Mouse (Mus musculus) forebrain, embryonic 11.5 days (tissue): ENCODE measurements at regions not wholly inside any gene's neighbourhood (a gene's known extent, or its start where the extent isn't known, plus 50 kb on each side); places are given as distances from the start of the nearest gene placed in this dataset.

Experiments used
- ATAC-seq: fragments of 200-750 bp; cut with Nextera tagmentation; replicated peaks from 2 replicates; pipeline ENCODE4 v1.8.0; 2017; ENCODE audit warnings: moderate TSS enrichment; ENCODE audit not compliant: low FRiP score
- DNase-seq: peaks from one replicate; pipeline ENCODE4 v3.0.0-alpha.2; 2017; ENCODE audit warnings: low spot score
- H3K27ac ChIP-seq: fragments of 300-500 bp; sonication (generic); 2 replicates; pipeline ENCODE4 v1.5.1; 2014; ENCODE audit warnings: low read depth, low read length
- H3K27me3 ChIP-seq: fragments of 300-500 bp; sonication (generic); 2 replicates; pipeline ENCODE4 v1.6.1; 2014; ENCODE audit warnings: mild to moderate bottlenecking, low read length, mixed read lengths; ENCODE audit not compliant: control insufficient read depth, insufficient read depth
- H3K36me3 ChIP-seq: fragments of 300-500 bp; sonication (generic); 2 replicates; pipeline ENCODE4 v1.6.1; 2014; ENCODE audit warnings: mild to moderate bottlenecking, low read length, moderate library complexity, mixed read lengths; ENCODE audit not compliant: control insufficient read depth, insufficient read depth
- H3K4me1 ChIP-seq: fragments of 300-500 bp; sonication (generic); replicated peaks from 2 replicates; pipeline ENCODE4 v1.6.1; 2014; ENCODE audit warnings: low read length, mixed read lengths; ENCODE audit not compliant: control insufficient read depth, insufficient read depth
- H3K4me2 ChIP-seq: fragments of 300-500 bp; sonication (generic); 2 replicates; pipeline ENCODE4 v1.6.1; 2014; ENCODE audit warnings: low read depth, mild to moderate bottlenecking, low read length, moderate library complexity, mixed read lengths; ENCODE audit not compliant: severe bottlenecking
- H3K4me3 ChIP-seq: fragments of 300-500 bp; sonication (generic); 2 replicates; pipeline ENCODE4 v1.5.1; 2014; ENCODE audit warnings: low read depth, low read length
- H3K9ac ChIP-seq: fragments of 300-500 bp; sonication (generic); 2 replicates; pipeline ENCODE4 v1.6.1; 2014; ENCODE audit warnings: low read length
- H3K9me3 ChIP-seq: fragments of 300-500 bp; sonication (generic); 2 replicates; pipeline ENCODE4 v1.6.1; 2016; ENCODE audit warnings: low read length, mixed read lengths; ENCODE audit not compliant: control insufficient read depth
- WGBS: fragments of 180-500 bp; shearing (Covaris S2); extraction: QIAGEN DNeasy Blood & Tissue Kit; methylation state at CpG from one replicate; pipeline ENCODE4 v1.1.7; 2014; 5-methylcytosine and 5-hydroxymethylcytosine counted together

GRCm38 (mm10) chr9:113248703-113249274 lies 459.3 kb downstream of the Pdcd6ip start:
- Histone ChIP-seq H3K9me3 (no peaks in the 10 kb centered on the region), H3K9ac (no peak overlapping the region), H3K36me3 (no peaks in the 10 kb centered on the region), H3K27ac (no peak overlapping the region), H3K4me1 (no peaks in the 10 kb centered on the region), H3K27me3 (no peaks in the 10 kb centered on the region), H3K4me3 (no peak overlapping the region), H3K4me2 (no peak overlapping the region)
- no peak for DNase-seq
- no peak for ATAC-seq
- WGBS: 70% methylated on average over 12 of the region's 12 CpGs

- Histone ChIP-seq H3K4me1 (no peaks in the 10 kb centered on the region), H3K27me3 (no peaks in the 10 kb centered on the region), H3K4me2 (no peak overlapping the region), H3K9ac (no peak overlapping the region), H3K27ac (no peak overlapping the region), H3K4me3 (no peak overlapping the region), H3K9me3 (no peaks in the 10 kb centered on the region), H3K36me3 (no peaks in the 10 kb centered on the region)
- DNase-seq: no peak
- ATAC-seq: no peak
- 62% methylated on average over 5 of the region's 5 CpGs for WGBS
These were observed 460.1 kb downstream of the Pdcd6ip start for GRCm38 (mm10) chr9:113247950-113248349.

- Histone ChIP-seq H3K9me3 (no peaks in the 10 kb centered on the region), H3K9ac (no peak overlapping the region), H3K27ac (no peak overlapping the region), H3K27me3 (no peaks in the 10 kb centered on the region), H3K4me2 (no peak overlapping the region), H3K4me1 (no peaks in the 10 kb centered on the region), H3K36me3 (no peaks in the 10 kb centered on the region), H3K4me3 (no peak overlapping the region)
- WGBS: 92% methylated on average over 2 of the region's 2 CpGs
- ATAC-seq (no peak), DNase-seq (no peak)
These were observed 464.2 kb downstream of the Pdcd6ip start for GRCm38 (mm10) chr9:113243870-113244269.

- no peak overlapping the region for H3K9ac ChIP-seq
These were observed 474.7 kb downstream of the Pdcd6ip start for GRCm38 (mm10) chr9:113233370-113233769.

GRCm38 (mm10) chr9:113229391-113229790 lies 478.7 kb downstream of the Pdcd6ip start:
- no peak for DNase-seq
- H3K9me3 ChIP-seq: no peaks in the 10 kb centered on the region; the same call in 1 of the 2 replicates
- WGBS: 83% methylated on average over 1 of the region's 1 CpGs
- H3K36me3 ChIP-seq: no peaks in the 10 kb centered on the region
- no peak overlapping the region for H3K9ac ChIP-seq
- no peak overlapping the region for H3K4me3 ChIP-seq
- no peak overlapping the region for H3K4me2 ChIP-seq
- H3K27ac ChIP-seq: no peak overlapping the region
- ATAC-seq: no peak
- H3K27me3 ChIP-seq: no peaks in the 10 kb centered on the region
- H3K4me1 ChIP-seq: no peaks in the 10 kb centered on the region

More at GRCm38 (mm10) chr9:113233370-113233769, 474.7 kb downstream of the Pdcd6ip start:
- Histone ChIP-seq H3K9me3 (no peaks in the 10 kb centered on the region), H3K36me3 (no peaks in the 10 kb centered on the region), H3K27ac (no peak overlapping the region), H3K4me3 (no peak overlapping the region), H3K4me1 (no peaks in the 10 kb centered on the region), H3K4me2 (no peak overlapping the region), H3K27me3 (no peaks in the 10 kb centered on the region)
- no peak for ATAC-seq
- DNase-seq: no peak
- WGBS: 89% methylated on average over 1 of the region's 1 CpGs

GRCm38 (mm10) chr9:113213930-113214329 lies 494.1 kb downstream of the Pdcd6ip start:
- Histone ChIP-seq H3K4me2 (no peak overlapping the region), H3K9ac (no peak overlapping the region), H3K4me3 (no peak overlapping the region), H3K36me3 (no peaks in the 10 kb centered on the region), H3K27me3 (no peaks in the 10 kb centered on the region), H3K4me1 (no peaks in the 10 kb centered on the region), H3K27ac (no peak overlapping the region), H3K9me3 (no peaks in the 10 kb centered on the region)
- 78% methylated on average over 5 of the region's 5 CpGs for WGBS
- ATAC-seq (no peak), DNase-seq (no peak)

- Histone ChIP-seq H3K9me3 (no peaks in the 10 kb centered on the region), H3K9ac (no peak overlapping the region), H3K27ac (no peak overlapping the region), H3K36me3 (no peaks in the 10 kb centered on the region), H3K4me2 (no peak overlapping the region), H3K4me1 (no peaks in the 10 kb centered on the region), H3K27me3 (no peaks in the 10 kb centered on the region), H3K4me3 (no peak overlapping the region)
- ATAC-seq (no peak), DNase-seq (no peak)
- WGBS: 74% methylated on average over 2 of the region's 2 CpGs
These were observed 495.7 kb downstream of the Pdcd6ip start for GRCm38 (mm10) chr9:113212389-113212788.

- no peak overlapping the region for H3K4me3 ChIP-seq
- H3K9me3 ChIP-seq: no peaks in the 10 kb centered on the region
- H3K9ac ChIP-seq: no peak overlapping the region
- ATAC-seq (no peak), DNase-seq (no peak)
- H3K4me1 ChIP-seq: no peaks in the 10 kb centered on the region
- H3K27me3 ChIP-seq: no peaks in the 10 kb centered on the region
- no peak overlapping the region for H3K4me2 ChIP-seq
- no peaks in the 10 kb centered on the region for H3K36me3 ChIP-seq
- no peak overlapping the region for H3K27ac ChIP-seq
- 83% methylated on average over 4 of the region's 4 CpGs for WGBS
These were observed 499.9 kb downstream of the Pdcd6ip start for GRCm38 (mm10) chr9:113208181-113208580.

- H3K27ac ChIP-seq: no peak overlapping the region
- H3K9me3 ChIP-seq: no peaks in the 10 kb centered on the region
- ATAC-seq (no peak), DNase-seq (no peak)
- no peaks in the 10 kb centered on the region for H3K36me3 ChIP-seq
- H3K4me3 ChIP-seq: no peak overlapping the region
- H3K9ac ChIP-seq: no peak overlapping the region
- no peaks in the 10 kb centered on the region for H3K4me1 ChIP-seq
- 95% methylated on average over 4 of the region's 4 CpGs for WGBS
- no peaks in the 10 kb centered on the region for H3K27me3 ChIP-seq
- H3K4me2 ChIP-seq: no peak overlapping the region
These were observed 508.8 kb downstream of the Pdcd6ip start for GRCm38 (mm10) chr9:113199241-113199640.
